Mouse (Mus musculus): ENCODE data around the gene Nob1.

Gene Nob1

GRCm38 (mm10) chr8:107386171-107386570 lies 38.7 kb downstream of the Nob1 start:
- no peak for DNase-seq (ENCODE audit: low read depth, low spot score)

GRCm38 (mm10) chr8:107385063-107385462 lies 39.8 kb downstream of the Nob1 start:
- no peak for DNase-seq (ENCODE audit: low read depth, low spot score)

GRCm38 (mm10) chr8:107384651-107385050 lies 40.2 kb downstream of the Nob1 start:
- DNase-seq (ENCODE audit: low read depth, low spot score), result no peak

- DNase-seq (ENCODE audit: low read depth, low spot score), result no peak
These were observed 42.0 kb downstream of the Nob1 start for GRCm38 (mm10) chr8:107382898-107383297.

GRCm38 (mm10) chr8:107381666-107382065 lies 43.2 kb downstream of the Nob1 start:
- no peak for DNase-seq (ENCODE audit: low read depth, low spot score)

- no peak for DNase-seq (ENCODE audit: low read depth, low spot score)
These were observed 44.1 kb downstream of the Nob1 start for GRCm38 (mm10) chr8:107380734-107381133.

- DNase-seq (ENCODE audit: low read depth, low spot score), result no peak
These were observed 47.5 kb downstream of the Nob1 start for GRCm38 (mm10) chr8:107377346-107377745.

GRCm38 (mm10) chr8:107370311-107370710 lies 54.5 kb downstream of the Nob1 start:
- no peak for DNase-seq (ENCODE audit: low read depth, low spot score)

Data from embryo, embryonic 11.5 days (tissue).